Mouse (Mus musculus): Measurements from ENCODE around the gene Plxnc1. TPM values are rescaled to one million over a fixed set of nuclear protein-coding genes. Genes with fewer than 3 reads are reported as not detected.

Gene Plxnc1
- polyA plus RNA-seq, 1 experiment from 2014 or later = 1.9 TPM

- no peak for TF ChIP-seq CTCF (IDR thresholded peaks at IDR 0.05)
- POLR2A ChIA-PET = no interaction called here
- peaks cover 5% of the 10 kb centered on the region for H3K27me3 ChIP-seq
- DNase-seq (ENCODE audit: low read depth, low spot score) (no peak), ATAC-seq (no peak)
- in situ Hi-C loops (cut with MboI; ENCODE audit: low pct_unique_long_range_greater_than_20kb) = no loop called here
- CTCF ChIA-PET = no interaction called here
Observed at GRCm38 (mm10) chr10:94912551-94912950, 32.1 kb downstream of the Plxnc1 start.

- ATAC-seq = no peak
- ChIA-PET POLR2A (no interaction called here), CTCF (no interaction called here)
- in situ Hi-C loops (cut with MboI; ENCODE audit: low pct_unique_long_range_greater_than_20kb) = no loop called here
- H3K27me3 ChIP-seq = peaks cover 5% of the 10 kb centered on the region
- DNase-seq (ENCODE audit: low read depth, low spot score) = no peak
- no peak for TF ChIP-seq CTCF (IDR thresholded peaks at IDR 0.05)
Observed at GRCm38 (mm10) chr10:94911102-94911501, 33.5 kb downstream of the Plxnc1 start.

GRCm38 (mm10) chr10:94910570-94910969, 34.1 kb downstream of the Plxnc1 start:
- peaks cover 5% of the 10 kb centered on the region for H3K27me3 ChIP-seq
- CTCF ChIA-PET = no interaction called here
- TF ChIP-seq CTCF (IDR thresholded peaks at IDR 0.05) = no peak
- ATAC-seq = no peak
- no peak for DNase-seq (ENCODE audit: low read depth, low spot score)
- POLR2A ChIA-PET = no interaction called here
- in situ Hi-C loops (cut with MboI; ENCODE audit: low pct_unique_long_range_greater_than_20kb) = no loop called here

- ChIA-PET POLR2A (no interaction called here), CTCF (no interaction called here)
- H3K27me3 ChIP-seq = peaks cover 5% of the 10 kb centered on the region
- in situ Hi-C loops (cut with MboI; ENCODE audit: low pct_unique_long_range_greater_than_20kb) = no loop called here
- DNase-seq (ENCODE audit: low read depth, low spot score) = no peak
- no peak for ATAC-seq
- TF ChIP-seq CTCF (IDR thresholded peaks at IDR 0.05) = no peak
Observed at GRCm38 (mm10) chr10:94909789-94910188, 34.8 kb downstream of the Plxnc1 start.

GRCm38 (mm10) chr10:94908976-94909717, 35.5 kb downstream of the Plxnc1 start:
- peaks cover 5% of the 10 kb centered on the region for H3K27me3 ChIP-seq
- no peak for TF ChIP-seq CTCF (IDR thresholded peaks at IDR 0.05)
- POLR2A ChIA-PET = no interaction called here
- DNase-seq (ENCODE audit: low read depth, low spot score) (no peak), ATAC-seq (no peak)
- CTCF ChIA-PET = no interaction called here
- in situ Hi-C loops (cut with MboI; ENCODE audit: low pct_unique_long_range_greater_than_20kb) = no loop called here

- DNase-seq (ENCODE audit: low read depth, low spot score) (no peak), ATAC-seq (no peak)
- ChIA-PET CTCF (no interaction called here), POLR2A (no interaction called here)
- H3K27me3 ChIP-seq = peaks cover 5% of the 10 kb centered on the region
- no peak for TF ChIP-seq CTCF (IDR thresholded peaks at IDR 0.05)
- in situ Hi-C loops (cut with MboI; ENCODE audit: low pct_unique_long_range_greater_than_20kb) = no loop called here
Observed at GRCm38 (mm10) chr10:94905689-94906473, 38.8 kb downstream of the Plxnc1 start.

DNA sequence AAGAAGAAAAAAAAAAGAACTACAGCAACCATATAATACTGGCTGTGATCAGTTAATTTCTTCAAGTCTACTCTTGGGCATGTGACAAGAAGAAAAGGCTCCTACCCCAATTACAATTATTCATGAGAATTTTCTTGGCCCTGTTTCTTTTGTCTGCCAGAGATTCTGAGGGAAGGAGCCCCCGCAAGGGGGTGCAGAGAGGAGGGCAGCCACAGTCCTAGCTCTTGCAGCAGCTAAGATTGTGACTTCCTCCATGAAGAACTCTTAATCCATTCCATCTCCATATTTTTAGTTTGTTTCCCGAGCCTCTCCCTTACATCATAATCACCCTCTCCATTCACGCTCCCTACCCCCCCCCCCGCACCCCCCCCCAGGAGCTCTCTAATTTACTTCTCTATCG, 39.4 kb downstream of the Plxnc1 start:
- TF ChIP-seq CTCF (IDR thresholded peaks at IDR 0.05) = no peak
- POLR2A ChIA-PET = no interaction called here
- CTCF ChIA-PET = no interaction called here
- DNase-seq (ENCODE audit: low read depth, low spot score) (no peak), ATAC-seq (no peak)
- peaks cover 5% of the 10 kb centered on the region for H3K27me3 ChIP-seq
- in situ Hi-C loops (cut with MboI; ENCODE audit: low pct_unique_long_range_greater_than_20kb) = no loop called here

DNA sequence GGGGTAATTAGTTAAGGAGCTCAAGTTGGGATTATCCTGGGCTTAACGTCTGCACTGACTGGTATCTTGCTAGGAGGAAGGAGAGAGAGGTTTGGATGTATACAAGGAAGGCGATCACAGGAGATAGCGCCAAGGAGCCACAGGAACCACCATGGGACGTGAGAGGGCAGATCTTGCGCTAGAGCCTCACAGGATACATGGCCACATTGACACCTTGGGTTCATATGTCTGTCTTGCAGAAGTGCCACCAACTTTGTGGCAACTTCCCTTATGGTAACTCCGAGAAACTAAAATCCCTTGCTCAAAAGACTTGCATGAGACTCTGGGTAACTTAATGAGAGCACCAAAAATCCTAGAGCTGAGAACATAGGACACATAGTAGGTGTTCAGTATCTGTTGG, 47.7 kb downstream of the Plxnc1 start:
- peaks cover 3% of the 10 kb centered on the region for H3K27me3 ChIP-seq
- no peak for TF ChIP-seq CTCF (IDR thresholded peaks at IDR 0.05)
- ChIA-PET CTCF (no interaction called here), POLR2A (no interaction called here)
- in situ Hi-C loops (cut with MboI; ENCODE audit: low pct_unique_long_range_greater_than_20kb) = no loop called here
- ATAC-seq (no peak), DNase-seq (ENCODE audit: low read depth, low spot score) (no peak)

DNA sequence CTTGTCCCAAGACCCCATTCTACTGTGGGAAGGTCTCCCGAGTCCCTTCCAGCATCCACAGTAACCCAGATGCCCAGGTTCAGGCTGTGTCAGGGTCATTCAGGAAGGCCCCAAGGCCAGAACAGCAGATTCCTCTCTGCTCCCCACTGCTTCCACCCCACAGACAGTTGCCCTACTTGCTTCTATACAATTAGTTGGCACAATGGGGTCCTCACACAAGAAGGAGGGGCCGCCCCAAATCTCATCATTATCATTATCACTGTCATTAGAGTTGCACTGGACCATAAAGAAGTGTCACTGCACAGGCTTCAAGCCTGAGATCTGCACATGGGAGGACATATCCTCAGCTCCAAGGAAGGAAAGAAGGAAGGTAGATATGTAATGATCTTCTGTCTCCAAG, 48.3 kb downstream of the Plxnc1 start:
- TF ChIP-seq CTCF (IDR thresholded peaks at IDR 0.05) = no peak
- ChIA-PET POLR2A (no interaction called here), CTCF (no interaction called here)
- ATAC-seq (no peak), DNase-seq (ENCODE audit: low read depth, low spot score) (no peak)
- in situ Hi-C loops (cut with MboI; ENCODE audit: low pct_unique_long_range_greater_than_20kb) = no loop called here
- peaks cover 3% of the 10 kb centered on the region for H3K27me3 ChIP-seq

GRCm38 (mm10) chr10:94895876-94896275, 48.8 kb downstream of the Plxnc1 start:
- TF ChIP-seq CTCF (IDR thresholded peaks at IDR 0.05) = no peak
- ATAC-seq (no peak), DNase-seq (ENCODE audit: low read depth, low spot score) (no peak)
- peaks cover 3% of the 10 kb centered on the region for H3K27me3 ChIP-seq
- ChIA-PET POLR2A (no interaction called here), CTCF (no interaction called here)
- in situ Hi-C loops (cut with MboI; ENCODE audit: low pct_unique_long_range_greater_than_20kb) = no loop called here

DNA sequence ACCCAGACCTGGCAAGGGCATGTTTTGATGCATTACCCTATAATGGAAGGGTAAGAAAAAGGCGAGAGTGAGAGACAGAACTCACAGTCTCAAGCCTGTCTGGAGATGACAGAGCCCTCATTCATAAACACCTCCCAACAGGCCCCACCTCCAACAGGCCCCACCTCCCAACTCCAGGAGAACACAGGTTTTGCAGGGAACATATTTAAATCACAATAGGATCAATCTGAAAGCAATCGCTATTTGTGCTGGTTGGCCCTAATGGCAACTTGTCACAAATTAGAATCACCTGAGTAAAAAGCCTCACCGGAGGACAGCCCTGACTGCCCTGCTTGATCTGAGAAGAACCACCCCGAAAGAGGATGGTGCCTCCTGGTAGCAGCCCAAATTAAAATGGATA, 54.9 kb downstream of the Plxnc1 start:
- no peak for TF ChIP-seq CTCF (IDR thresholded peaks at IDR 0.05)
- ATAC-seq (no peak), DNase-seq (ENCODE audit: low read depth, low spot score) (no peak)
- ChIA-PET POLR2A (no interaction called here), CTCF (no interaction called here)
- H3K27me3 ChIP-seq = peaks cover 6% of the 10 kb centered on the region
- in situ Hi-C loops (cut with MboI; ENCODE audit: low pct_unique_long_range_greater_than_20kb) = no loop called here
